Mouse (Mus musculus) spleen, postnatal 36 days (tissue): ENCODE data around the gene Plekhb2.

ENCODE experiments used
- DNase-seq, 2 experiments: peaks; one replicate each; pipeline ENCODE4 v3.0.0; 2022; ENCODE audit warnings: low spot score in 2 of 2, mixed read lengths in 1 of 2

Gene Plekhb2

GRCm38 (mm10) chr1:34831381-34831780 is 18.4 kb upstream of the Plekhb2 start:
- no peak for DNase-seq

GRCm38 (mm10) chr1:34834904-34835303 is 14.9 kb upstream of the Plekhb2 start:
- no peak for DNase-seq

DNA sequence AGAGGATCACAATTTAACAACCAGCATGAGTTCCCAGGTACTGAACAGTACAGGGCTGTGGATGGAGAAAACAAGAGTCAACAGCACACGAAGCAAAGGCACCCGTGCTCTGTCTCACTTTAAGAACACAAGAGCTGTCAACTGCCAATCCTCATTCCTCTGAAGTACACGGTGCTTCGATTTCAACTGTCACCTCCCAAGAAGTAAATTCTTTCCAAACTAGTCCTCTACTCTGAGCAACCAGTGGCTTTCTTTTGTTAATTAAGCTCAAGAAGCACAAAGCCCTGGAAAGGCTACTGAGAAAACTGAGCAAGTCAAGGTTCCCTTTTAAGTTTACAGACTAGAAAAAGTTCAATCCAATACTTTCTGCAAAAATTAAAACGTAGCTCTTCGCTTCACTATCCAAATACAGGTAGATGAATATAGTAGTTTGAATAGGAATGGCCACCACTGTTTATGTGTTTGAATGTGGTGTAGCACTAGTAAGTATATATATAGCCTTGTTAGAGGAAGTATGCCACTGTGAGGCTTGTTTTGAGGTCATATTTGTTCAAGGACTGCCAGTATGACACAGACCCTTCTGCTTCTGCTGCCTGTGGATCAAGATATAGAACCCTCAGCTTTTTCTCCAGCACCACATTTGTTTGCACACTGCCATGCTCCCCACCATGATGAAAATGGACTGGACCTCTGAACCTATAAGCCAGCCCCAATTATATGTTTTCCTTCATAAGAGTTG is 11.7 kb upstream of the Plekhb2 start:
- peak; percentile 34 to 55 for DNase-seq

DNA sequence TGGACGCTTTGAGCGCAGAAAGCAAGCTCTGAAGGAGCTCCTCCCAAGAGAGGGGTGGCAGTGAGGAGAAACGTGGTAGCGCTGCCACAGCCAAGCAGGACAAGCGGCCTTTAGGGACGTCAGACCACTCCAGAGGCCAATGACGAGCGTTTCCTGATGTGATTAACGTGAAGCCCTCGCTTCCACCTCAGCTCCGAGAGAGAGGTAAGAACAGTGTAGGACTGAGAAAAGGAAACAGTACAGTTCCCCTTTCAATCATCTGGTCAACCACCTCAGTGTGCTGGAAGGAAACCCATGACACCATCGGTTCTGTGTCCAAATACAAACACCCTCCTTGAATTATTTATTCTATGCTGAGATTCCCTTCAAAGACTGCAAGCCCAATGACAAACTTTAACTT is 10.5 kb upstream of the Plekhb2 start:
- peak; percentile 36 to 39 for DNase-seq

DNA sequence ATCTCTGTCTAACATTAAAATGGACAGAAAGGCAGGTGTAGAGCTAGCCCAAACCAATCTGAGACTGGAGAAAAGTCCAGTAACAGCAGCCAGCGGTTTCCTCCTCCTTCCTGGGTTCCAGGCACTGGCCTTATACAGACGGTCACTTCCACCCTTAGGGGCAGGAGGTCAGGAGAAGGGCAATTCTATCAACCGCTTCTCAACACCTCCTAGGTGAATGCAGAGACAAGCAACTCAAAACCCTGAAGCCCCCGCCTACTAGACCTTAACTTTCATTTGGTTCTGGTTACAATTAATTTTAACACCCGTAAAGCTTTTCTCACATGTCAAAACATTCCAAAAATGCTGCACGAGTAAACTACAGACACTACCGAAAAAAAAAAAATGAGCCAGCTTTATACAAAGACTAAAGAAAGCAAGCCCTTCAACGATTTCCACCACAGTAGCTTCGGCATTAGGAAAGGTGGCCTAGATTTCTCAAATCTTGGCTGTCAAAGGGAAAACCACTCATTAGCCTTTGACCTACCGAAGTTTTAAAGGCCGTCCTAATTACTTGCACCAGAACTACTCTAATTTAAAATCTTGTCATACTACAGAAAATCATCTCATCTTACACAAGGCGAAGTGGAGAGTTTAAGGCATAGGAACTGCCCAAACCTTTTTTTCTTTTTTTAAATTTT is 7.9 kb upstream of the Plekhb2 start:
- DNase-seq = no peak

GRCm38 (mm10) chr1:34842389-34842861 is 7.4 kb upstream of the Plekhb2 start:
- peak; percentile 48 to 51 for DNase-seq

DNA sequence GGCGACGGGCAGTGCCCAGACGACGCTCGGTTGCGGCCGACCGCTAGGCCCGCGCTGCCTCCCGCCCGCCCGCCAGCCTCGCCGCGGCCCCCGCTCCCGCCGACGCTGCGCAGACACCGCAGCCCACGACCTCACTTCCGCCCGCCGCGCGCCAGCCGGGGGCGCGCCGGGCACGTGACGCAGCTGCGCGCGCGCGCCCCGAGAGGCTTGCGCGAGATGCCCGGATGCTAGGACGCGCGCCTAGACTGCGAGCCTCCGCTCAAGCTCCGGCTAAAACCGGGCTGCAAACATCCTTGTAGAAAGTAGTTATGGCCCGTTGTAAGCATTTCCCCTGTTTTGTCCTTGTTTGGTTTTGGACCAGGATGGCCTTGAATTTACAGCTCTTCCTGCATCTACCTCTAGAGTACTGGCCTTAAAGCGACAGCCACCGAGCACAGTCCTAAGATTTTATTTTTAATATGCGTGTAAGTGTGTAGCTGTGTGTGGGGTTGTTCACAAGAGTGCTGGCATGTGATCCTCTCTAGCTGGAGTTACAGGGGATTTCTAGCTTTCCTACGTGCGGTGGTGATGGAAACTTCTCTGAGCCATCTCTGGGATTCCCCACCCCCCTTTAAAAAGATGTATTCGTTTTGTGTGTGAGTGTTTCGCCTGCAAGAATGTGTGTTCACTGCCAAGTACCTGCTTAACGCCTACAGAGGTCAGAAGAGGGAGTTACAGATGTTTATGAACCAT is 6.7 kb upstream of the Plekhb2 start, which contains the start of gene Fam168b:
TSS of gene Fam168b (minus strand) at position 179 of the 732 bp plus-strand sequence.
- DNase-seq = peak; percentile 86 to 89

- no peak for DNase-seq
Observed at GRCm38 (mm10) chr1:34847070-34847469, 2.7 kb upstream of the Plekhb2 start.

DNA sequence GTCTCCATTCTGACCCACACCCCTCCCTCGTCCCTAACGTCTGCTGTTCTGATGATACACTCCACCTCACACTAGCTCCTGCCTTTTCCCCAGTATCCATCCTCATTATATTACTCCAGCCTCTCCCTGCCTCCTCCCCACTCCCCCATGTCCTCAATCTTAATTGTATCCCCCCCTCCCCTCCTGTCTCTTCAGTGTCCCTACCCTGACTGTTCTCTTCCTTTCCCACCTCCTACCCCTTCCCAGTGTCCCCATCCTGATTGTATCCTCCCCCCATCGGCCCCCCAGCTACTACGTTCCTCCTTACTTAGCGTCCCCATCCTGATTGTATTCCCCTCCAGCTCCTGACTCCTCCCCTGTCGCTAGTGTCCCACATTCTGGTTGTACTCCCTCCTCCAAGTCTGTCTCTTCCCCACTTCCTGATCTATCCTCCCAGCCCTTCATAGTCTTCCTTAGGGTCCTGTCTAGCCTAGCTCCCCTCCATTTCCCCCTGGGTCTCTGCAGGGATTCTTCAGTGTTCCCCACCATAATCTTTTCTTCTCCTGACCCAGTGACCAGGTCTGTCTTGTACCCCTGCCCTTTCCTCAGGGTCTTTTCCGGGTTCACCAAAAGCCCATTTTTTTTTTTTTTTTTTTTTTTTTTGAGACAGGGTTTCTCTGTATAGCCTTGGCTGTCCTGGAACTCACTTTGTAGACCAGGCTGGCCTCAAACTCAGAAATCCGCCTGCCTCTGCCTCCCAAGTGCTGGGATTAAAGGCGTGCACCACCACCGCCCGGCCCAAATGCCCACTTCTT is 764 bp downstream of the Plekhb2 start:
- DNase-seq = no peak

DNA sequence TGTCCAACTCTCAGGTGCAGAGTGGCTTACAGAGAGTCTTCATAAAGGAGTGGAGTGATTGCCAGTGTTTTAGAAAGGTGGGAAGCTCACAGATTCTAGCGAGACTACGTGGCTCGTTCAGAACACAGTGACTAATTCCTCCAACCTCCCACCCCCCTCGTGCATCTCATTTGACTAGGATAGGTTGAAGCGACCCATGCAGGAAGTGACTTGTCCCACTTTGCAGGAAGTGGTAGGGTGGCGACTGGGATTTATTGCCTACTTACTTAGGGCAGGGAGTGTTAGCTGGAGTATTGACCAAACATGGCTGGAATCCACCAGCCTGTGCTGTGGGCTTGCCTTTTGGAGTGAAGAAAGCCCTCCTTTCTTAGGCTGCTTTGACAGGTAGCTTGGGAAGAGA is 1.8 kb downstream of the Plekhb2 start:
- peak in 1 of 2 experiments; percentile 20 for DNase-seq

DNA sequence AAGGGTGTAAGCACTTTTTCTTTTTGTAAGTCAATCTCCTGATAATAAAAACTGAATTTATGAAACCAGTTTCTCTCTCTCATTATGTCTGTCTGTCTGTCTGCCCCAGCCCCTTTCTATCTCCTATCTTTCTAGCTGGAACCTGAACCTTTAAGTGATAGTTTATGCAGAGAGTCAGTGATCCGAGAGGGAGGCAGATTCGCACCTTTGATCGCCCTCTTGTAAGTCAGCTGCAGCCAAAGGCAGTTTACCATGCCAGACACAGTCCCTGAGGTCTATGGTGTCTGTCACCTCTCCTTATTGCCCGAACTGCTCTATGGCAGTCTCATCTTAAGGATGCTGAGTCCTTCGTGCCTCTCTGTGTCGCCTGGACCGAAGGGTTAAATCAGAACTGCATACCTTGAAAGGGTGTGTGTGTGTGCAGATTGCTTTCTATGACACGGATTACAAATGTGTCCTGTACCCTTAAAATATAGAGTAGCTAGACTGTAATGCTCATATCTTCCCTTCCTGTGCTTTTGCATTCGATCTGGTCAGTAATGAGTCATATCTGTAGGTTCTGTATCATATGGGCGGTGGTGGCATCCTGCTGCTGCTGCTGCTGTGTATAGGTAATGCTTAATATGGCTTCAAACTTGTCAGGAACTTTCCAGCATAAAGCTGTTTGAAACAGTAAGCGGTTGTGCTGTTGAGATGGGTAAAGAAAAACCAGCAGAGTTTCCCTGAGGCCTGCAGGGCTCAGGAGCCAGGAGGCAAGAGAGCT is 2.5 kb downstream of the Plekhb2 start:
- DNase-seq = no peak

DNA sequence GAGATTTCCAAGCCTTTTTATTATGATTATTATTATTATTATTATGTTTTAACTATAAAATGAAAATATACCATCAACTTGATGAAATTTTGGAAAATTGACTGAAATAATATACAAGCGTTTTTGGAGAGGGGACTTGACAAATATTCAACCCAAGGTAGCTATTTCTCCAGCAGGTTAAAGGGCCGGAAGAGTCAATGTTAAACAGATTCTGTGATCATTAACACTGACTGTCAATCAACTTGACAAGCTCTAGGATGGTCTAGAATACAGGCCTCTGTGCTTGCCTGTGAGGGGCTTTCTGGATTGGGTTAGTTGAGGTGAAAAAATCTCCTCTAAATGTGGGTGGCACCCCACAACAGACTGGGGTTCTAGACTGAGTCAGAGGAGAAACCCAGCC is 4.0 kb downstream of the Plekhb2 start:
- no peak for DNase-seq

DNA sequence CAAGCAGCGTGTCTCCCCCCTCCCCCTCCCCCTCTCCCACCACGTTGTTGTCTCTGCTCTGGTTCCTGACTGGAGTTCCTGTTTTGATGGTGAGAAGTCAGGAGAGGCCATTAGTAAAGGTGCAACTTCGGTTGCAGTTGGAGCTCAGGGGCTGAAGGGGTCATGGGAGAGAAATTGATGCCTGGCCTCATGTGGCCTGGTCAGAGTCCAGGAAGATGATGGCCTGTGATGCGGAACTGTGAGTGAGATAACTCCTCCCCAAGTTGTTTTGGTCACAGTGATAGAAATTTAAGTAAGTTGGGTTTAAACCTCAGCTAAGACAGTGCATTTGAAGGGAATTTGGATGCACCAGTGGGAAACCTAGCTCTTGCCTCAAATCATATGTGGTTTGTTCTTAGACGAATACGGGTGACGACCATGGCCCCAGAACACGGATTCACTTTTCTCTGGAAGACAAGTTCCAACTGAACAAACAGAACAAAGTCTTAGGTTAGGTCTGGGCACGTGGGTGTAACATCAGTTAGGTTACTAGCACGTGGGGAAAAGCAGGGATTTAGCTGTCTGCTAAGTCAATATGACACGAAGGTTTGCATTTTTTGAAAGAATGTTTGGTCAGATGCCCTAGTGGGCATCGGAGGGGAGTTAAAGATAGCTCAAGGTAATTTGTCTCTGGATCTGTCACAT is 5.4 kb downstream of the Plekhb2 start:
- no peak for DNase-seq

- peak; percentile 69 to 74 for DNase-seq
Observed at GRCm38 (mm10) chr1:34858671-34859070, 8.9 kb downstream of the Plekhb2 start.

GRCm38 (mm10) chr1:34859761-34860160 is 10.0 kb downstream of the Plekhb2 start:
- no peak for DNase-seq

- no peak for DNase-seq
Observed at GRCm38 (mm10) chr1:34860205-34860604, 10.4 kb downstream of the Plekhb2 start.

DNA sequence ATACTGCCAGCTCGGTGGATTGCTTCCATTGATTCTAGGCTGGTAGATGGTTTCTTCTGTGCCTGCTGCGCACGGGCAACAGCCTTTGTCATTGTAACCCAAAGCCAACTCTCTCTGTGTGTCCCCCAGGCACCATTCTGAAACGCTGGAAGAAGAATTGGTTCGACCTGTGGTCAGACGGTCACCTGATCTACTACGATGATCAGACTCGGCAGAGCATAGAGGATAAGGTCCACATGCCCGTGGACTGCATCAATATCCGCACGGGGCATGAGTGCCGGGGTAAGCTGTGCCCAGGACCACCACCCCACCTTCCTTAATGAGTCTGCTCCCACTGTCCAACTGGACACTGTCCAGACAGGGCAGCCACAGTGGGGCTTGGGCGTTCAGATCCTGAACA is 13.1 kb downstream of the Plekhb2 start:
- DNase-seq = no peak

- DNase-seq = no peak
Observed at GRCm38 (mm10) chr1:34863323-34863722, 13.5 kb downstream of the Plekhb2 start.

GRCm38 (mm10) chr1:34864243-34864642 is 14.5 kb downstream of the Plekhb2 start:
- no peak for DNase-seq

- DNase-seq = no peak
Observed at GRCm38 (mm10) chr1:34865866-34866265, 16.1 kb downstream of the Plekhb2 start.
